Mouse (Mus musculus): ENCODE data around the gene Celf3.

DNA sequence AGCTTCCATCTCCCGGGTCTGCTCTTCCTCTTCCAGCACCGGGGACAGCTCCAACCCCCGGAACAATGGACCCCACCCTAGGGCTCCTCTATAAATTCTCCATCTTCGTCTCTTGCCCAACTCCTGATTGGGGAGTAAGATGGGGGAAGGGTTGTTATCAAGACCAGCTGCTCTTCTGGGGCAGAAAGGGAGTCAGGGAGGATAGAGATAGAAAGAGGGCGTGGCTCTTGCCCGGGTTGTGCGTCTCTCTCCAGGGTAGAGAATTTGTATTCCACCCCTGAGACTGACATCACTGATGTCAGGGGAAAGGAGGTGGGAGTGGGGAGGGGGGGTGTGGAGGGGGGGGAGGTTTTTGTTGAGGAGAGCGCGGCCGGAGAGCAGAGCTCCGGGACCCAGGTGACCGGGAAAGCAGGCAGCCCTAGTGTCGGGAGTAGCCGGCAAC is at the start of gene Celf3:
- TF ChIP-seq CTCF (IDR thresholded peaks at IDR 0.05; ENCODE audit: extremely low read depth, insufficient read depth, low read length) (no peak), POLR2A (IDR thresholded peaks at IDR 0.05; ENCODE audit: extremely low read depth, insufficient read depth, low read length) (peak; percentile 54; the same call in 1 of the 2 replicates)

Measured in cortical plate, adult 2 months (tissue).